Mouse (Mus musculus) cerebellum, postnatal 25 days (tissue): ENCODE measurements around the gene Ppp4r3a.
A peak's percentile ranks its signal among the peaks of the same experiment; 100 is the strongest.
"Not testable (repeated sequence)": the region's sequence is repeated elsewhere in the genome, so short reads cannot be mapped to it uniquely, and the experiment has no call there.

Experiments
- DNase-seq, 2 experiments: peaks; one replicate each; pipeline ENCODE4 v3.0.0; 2021; ENCODE audit warnings: mixed read lengths in 2 of 2

Gene Ppp4r3a

GRCm38 (mm10) chr12:101083076-101083838 is at the start of gene Ppp4r3a:
Gene Ppp4r3a (minus strand): TSS chr12:101083702.
- DNase-seq, result peak; percentile 98

GRCm38 (mm10) chr12:101123013-101123412 is 39.5 kb upstream of the Ppp4r3a start:
- DNase-seq, result peak in 1 of 2 experiments; percentile 11

- not testable (repeated sequence) for DNase-seq
These were observed 38.6 kb upstream of the Ppp4r3a start for GRCm38 (mm10) chr12:101122066-101122465.

GRCm38 (mm10) chr12:101109794-101110585 is 26.5 kb upstream of the Ppp4r3a start:
- DNase-seq, result not testable (repeated sequence)

GRCm38 (mm10) chr12:101107722-101108121 is 24.2 kb upstream of the Ppp4r3a start:
- DNase-seq, result no peak

GRCm38 (mm10) chr12:101105571-101105970 is 22.1 kb upstream of the Ppp4r3a start:
- DNase-seq, result no peak

GRCm38 (mm10) chr12:101102648-101103047 is 19.1 kb upstream of the Ppp4r3a start:
- peak in 1 of 2 experiments; percentile 43 for DNase-seq

GRCm38 (mm10) chr12:101093678-101094077 is 10.2 kb upstream of the Ppp4r3a start:
- not testable (repeated sequence) for DNase-seq

GRCm38 (mm10) chr12:101089955-101090354 is 6.5 kb upstream of the Ppp4r3a start:
- DNase-seq, result no peak

GRCm38 (mm10) chr12:101087406-101087805 is 3.9 kb upstream of the Ppp4r3a start:
- no peak for DNase-seq

GRCm38 (mm10) chr12:101084881-101085666 is 1.6 kb upstream of the Ppp4r3a start:
- DNase-seq, result no peak

GRCm38 (mm10) chr12:101084237-101084636 is 735 bp upstream of the Ppp4r3a start:
- DNase-seq, result no peak

GRCm38 (mm10) chr12:101083839-101084195 is 315 bp upstream of the Ppp4r3a start:
- DNase-seq, result no peak

- DNase-seq, result peak in 1 of 2 experiments; percentile 56
These were observed 1.0 kb downstream of the Ppp4r3a start for GRCm38 (mm10) chr12:101082296-101083075.

- DNase-seq, result no peak
These were observed 5.5 kb downstream of the Ppp4r3a start for GRCm38 (mm10) chr12:101077955-101078354.

- DNase-seq, result no peak
These were observed 8.1 kb downstream of the Ppp4r3a start for GRCm38 (mm10) chr12:101075433-101075832.

- no peak for DNase-seq
These were observed 8.6 kb downstream of the Ppp4r3a start for GRCm38 (mm10) chr12:101074821-101075429.

- no peak for DNase-seq
These were observed 13.7 kb downstream of the Ppp4r3a start for GRCm38 (mm10) chr12:101069813-101070212.

- DNase-seq, result no peak
These were observed 17.2 kb downstream of the Ppp4r3a start for GRCm38 (mm10) chr12:101066329-101066728.

- no peak for DNase-seq
These were observed 43.5 kb downstream of the Ppp4r3a start for GRCm38 (mm10) chr12:101039956-101040355.

GRCm38 (mm10) chr12:101028954-101029731 is 54.4 kb downstream of the Ppp4r3a start, which contains the start of gene Ccdc88c:
Gene Ccdc88c (minus strand): TSS chr12:101029056.
- DNase-seq, result peak; percentile 77 to 87
